Mouse (Mus musculus): ENCODE measurements around the gene Ptprs. TPM values are rescaled to one million over a fixed set of nuclear protein-coding genes. Genes with fewer than 3 reads are reported as not detected.
A peak's percentile ranks its signal among the peaks of the same experiment; 100 is the strongest.

The Ptprs gene
- polyA plus RNA-seq, 1 experiment, result 688 TPM

DNA sequence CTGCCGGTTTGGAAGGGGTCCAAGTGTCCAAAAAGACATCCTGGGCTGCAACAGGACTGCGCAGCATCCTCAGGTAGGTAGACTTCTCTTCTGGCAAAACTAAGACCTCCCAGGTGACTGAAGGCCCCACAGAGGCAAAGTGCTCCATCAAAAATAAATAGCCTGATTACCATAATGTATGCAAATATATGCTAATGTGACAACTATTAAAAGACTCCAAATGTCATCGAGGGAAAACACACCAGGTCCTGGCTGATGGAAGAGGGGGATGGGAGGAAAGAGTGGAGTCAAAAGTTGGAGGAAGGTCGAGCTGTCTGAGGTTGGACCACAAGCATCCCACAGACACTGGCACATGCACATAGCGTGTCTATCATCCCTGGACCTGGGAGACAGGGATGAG is 22.9 kb upstream of the Ptprs start:
- TF ChIP-seq CTCF (IDR thresholded peaks at IDR 0.05; ENCODE audit: extremely low read depth, insufficient read depth, low read length) (no peak), POLR2A (IDR thresholded peaks at IDR 0.05; ENCODE audit: extremely low read depth, insufficient read depth, low read length) (no peak)
- Histone ChIP-seq H3K4me3 (ENCODE audit: insufficient read depth, low read length) (no peak overlapping the region), H3K4me1 (ENCODE audit: control insufficient read depth, insufficient read depth, low read length) (peaks cover 6% of the 10 kb centered on the region; the same call in 1 of the 2 replicates), H3K27ac (ENCODE audit: insufficient read depth, low read length) (no peak overlapping the region)

DNA sequence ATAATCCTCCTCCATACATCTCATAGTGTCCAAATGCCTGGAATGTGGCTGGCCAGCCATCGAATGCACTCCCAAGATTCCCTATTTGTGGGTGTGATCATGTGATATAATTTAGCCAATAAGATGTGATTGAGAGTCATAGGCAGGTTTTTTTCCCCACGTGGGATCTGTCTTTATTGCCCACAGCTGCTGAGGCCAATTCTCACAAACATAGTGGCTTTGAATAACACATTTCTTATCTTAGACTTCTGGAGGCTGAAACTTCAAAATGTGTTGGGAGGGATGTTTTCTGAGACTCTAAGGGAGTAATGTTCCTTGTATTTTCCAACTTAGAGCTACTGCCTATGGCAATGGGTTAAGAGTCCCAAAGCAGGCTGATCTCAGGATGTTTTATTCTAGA is 18.2 kb upstream of the Ptprs start:
- no peak for TF ChIP-seq CTCF (IDR thresholded peaks at IDR 0.05; ENCODE audit: extremely low read depth, insufficient read depth, low read length)
- Histone ChIP-seq H3K27ac (ENCODE audit: insufficient read depth, low read length) (peak overlapping the region; percentile 9; the same call in 1 of the 2 replicates), H3K4me3 (ENCODE audit: insufficient read depth, low read length) (no peak overlapping the region), H3K4me1 (ENCODE audit: control insufficient read depth, insufficient read depth, low read length) (peaks cover 7% of the 10 kb centered on the region; the same call in 1 of the 2 replicates)

DNA sequence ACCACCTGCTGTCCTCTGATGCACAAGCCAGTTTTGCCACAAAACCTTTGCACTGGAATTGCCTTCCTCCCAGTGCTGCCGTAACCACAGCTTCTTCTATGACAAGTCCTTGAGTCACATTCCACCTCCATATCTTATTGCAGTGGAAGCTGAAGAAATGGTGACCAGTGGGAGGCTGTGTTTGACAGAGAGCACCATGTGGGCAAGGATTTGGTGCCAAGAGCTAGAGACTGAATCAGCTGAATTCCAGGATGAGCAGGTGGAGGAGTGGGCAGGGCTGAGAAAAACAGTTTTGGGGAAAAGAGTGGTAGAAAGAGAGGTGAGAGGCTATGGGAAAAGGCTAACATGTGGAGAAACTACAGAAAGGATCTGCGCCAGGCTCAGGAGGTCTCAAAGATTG is 17.6 kb upstream of the Ptprs start:
- Histone ChIP-seq H3K27ac (ENCODE audit: insufficient read depth, low read length) (peak overlapping the region; percentile 9; the same call in 1 of the 2 replicates), H3K4me3 (ENCODE audit: insufficient read depth, low read length) (no peak overlapping the region), H3K4me1 (ENCODE audit: control insufficient read depth, insufficient read depth, low read length) (peaks cover 7% of the 10 kb centered on the region; the same call in 1 of the 2 replicates)
- TF ChIP-seq POLR2A (IDR thresholded peaks at IDR 0.05; ENCODE audit: extremely low read depth, insufficient read depth, low read length) (no peak), CTCF (IDR thresholded peaks at IDR 0.05; ENCODE audit: extremely low read depth, insufficient read depth, low read length) (no peak)

DNA sequence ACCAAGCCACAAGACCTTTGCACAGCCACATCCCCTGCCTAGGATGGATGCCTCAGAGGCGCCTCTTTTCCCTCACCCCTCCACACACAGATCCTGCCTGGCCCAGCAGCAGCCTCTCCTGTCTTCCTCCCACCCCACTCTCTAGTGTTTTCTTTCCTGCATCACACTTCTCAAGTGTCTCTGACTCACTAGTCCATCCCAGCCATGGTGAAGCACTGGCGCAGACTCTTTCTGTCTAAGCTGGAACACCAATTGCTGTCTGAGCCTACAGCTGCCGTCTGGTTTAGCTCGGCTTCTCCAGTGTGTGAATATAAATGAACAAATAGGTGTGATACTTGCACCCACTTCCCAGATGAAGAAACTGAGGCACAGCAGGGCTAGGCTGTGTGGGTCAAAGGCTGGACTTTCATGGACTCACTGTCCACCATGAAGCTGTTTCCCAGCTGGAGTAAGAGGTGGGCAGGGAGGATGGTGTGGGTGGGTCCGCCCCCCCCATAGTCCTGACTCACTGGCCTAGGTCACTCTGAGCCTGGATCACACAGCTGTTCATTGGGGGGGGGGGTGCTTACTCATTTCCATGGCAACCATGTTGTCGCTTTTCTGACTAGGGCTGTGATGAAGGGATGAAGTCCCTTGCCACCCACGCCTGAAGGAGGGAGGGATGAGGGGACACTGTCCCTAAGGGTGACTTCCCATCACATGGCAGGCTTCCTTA is 14.3 kb upstream of the Ptprs start:
- no peak overlapping the region for H3K4me3 ChIP-seq (ENCODE audit: insufficient read depth, low read length)
- TF ChIP-seq POLR2A (IDR thresholded peaks at IDR 0.05; ENCODE audit: extremely low read depth, insufficient read depth, low read length) (no peak), CTCF (IDR thresholded peaks at IDR 0.05; ENCODE audit: extremely low read depth, insufficient read depth, low read length) (no peak)
- peaks cover 9% of the 10 kb centered on the region for H3K4me1 ChIP-seq (ENCODE audit: control insufficient read depth, insufficient read depth, low read length)
- H3K27ac ChIP-seq (ENCODE audit: insufficient read depth, low read length), result no peak overlapping the region

DNA sequence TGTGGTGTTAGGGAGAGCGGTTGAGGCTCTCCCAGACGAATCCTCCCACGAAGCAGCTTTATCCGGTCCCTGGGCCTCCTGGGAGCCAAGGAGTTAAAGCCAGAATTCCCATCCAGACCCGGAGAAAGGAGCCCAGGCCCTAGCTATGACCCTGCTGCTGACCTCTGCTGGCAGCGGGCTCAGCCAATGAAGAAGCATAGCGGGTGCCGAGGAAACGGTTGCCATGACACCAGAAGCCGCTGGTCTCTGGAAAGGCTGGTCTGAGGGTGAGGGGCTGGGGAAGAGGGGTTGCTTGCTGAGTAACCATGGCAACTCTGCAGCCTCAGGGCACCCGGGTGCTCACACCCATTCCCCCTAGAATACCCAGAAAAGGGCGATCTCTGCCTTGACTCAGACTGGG is 11.7 kb upstream of the Ptprs start:
- TF ChIP-seq POLR2A (IDR thresholded peaks at IDR 0.05; ENCODE audit: extremely low read depth, insufficient read depth, low read length), result no peak
- TF ChIP-seq CTCF (IDR thresholded peaks at IDR 0.05; ENCODE audit: extremely low read depth, insufficient read depth, low read length), result no peak
- Histone ChIP-seq H3K27ac (ENCODE audit: insufficient read depth, low read length) (no peak overlapping the region), H3K4me1 (ENCODE audit: control insufficient read depth, insufficient read depth, low read length) (peaks cover 6% of the 10 kb centered on the region), H3K4me3 (ENCODE audit: insufficient read depth, low read length) (no peak overlapping the region)

DNA sequence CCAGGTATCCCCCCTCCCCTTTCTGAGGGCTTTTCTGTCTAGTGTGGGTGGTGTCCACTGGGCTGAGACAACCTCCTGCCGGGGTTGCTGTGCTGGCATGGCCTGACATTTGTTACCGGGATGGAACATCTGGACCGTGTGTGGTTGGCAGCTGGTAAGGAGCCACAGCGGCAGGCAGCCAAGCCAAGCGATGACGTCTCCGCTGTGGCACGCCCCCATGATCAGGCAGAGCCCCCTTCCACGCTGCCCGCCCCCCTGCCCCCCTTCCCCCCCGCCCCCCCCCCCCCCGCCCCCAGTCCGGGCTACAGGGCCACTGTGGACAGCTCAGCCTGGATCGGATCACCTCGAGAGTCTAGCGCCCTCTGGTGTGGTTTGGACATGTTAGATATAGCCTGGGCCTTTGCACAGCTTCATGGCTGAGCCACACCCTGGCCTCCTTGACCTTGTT is 11.2 kb upstream of the Ptprs start:
- TF ChIP-seq POLR2A (IDR thresholded peaks at IDR 0.05; ENCODE audit: extremely low read depth, insufficient read depth, low read length) (no peak), CTCF (IDR thresholded peaks at IDR 0.05; ENCODE audit: extremely low read depth, insufficient read depth, low read length) (peak; percentile 43; the same call in 1 of the 2 replicates)
- Histone ChIP-seq H3K27ac (ENCODE audit: insufficient read depth, low read length) (no peak overlapping the region), H3K4me1 (ENCODE audit: control insufficient read depth, insufficient read depth, low read length) (peaks cover 6% of the 10 kb centered on the region)

DNA sequence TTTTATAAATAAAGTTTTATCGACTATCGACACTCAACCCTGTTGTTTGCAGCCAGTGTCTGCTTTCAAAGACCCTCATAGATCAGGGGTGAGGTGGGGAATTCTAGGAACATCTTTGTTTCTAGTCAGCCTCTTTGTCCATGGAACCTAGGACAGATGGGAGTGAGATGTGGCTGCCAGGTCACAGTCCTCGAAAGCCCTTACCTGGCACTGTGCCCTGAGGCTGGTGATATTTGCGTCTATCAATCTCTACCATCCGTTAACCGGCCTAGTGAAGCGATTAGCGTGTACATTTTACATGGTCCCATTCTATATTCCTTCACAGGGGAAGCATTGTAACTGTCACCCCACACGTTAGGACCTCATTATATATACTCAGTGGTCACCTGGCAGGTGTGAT is 9.6 kb upstream of the Ptprs start:
- Histone ChIP-seq H3K4me1 (ENCODE audit: control insufficient read depth, insufficient read depth, low read length) (peaks cover 4% of the 10 kb centered on the region; the same call in 1 of the 2 replicates), H3K4me3 (ENCODE audit: insufficient read depth, low read length) (no peak overlapping the region), H3K27ac (ENCODE audit: insufficient read depth, low read length) (no peak overlapping the region)
- TF ChIP-seq POLR2A (IDR thresholded peaks at IDR 0.05; ENCODE audit: extremely low read depth, insufficient read depth, low read length) (no peak), CTCF (IDR thresholded peaks at IDR 0.05; ENCODE audit: extremely low read depth, insufficient read depth, low read length) (no peak)

More for the DNA sequence above, 11.2 kb upstream of the Ptprs start:
- no peak overlapping the region for H3K4me3 ChIP-seq (ENCODE audit: insufficient read depth, low read length)

DNA sequence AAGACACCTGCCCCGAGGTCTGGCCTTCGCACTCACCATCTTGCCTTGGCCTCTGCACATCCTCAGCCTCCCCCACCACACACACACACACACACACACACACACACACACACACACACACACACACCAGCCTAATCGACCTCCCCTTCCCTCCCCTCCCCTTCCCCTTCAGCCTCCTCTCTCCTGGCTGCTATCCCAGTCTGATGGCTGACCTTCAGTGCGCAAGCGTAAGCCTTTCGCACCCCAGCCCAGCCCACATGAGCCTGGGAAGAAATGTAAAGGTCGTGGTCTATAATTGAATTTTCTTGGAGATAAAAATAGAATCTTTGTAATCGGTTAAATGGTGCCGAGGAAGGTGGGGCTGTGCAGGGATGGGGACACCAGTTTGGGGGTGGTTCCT is 8.8 kb upstream of the Ptprs start:
- Histone ChIP-seq H3K4me3 (ENCODE audit: insufficient read depth, low read length) (no peak overlapping the region), H3K4me1 (ENCODE audit: control insufficient read depth, insufficient read depth, low read length) (peaks cover 4% of the 10 kb centered on the region; the same call in 1 of the 2 replicates), H3K27ac (ENCODE audit: insufficient read depth, low read length) (no peak overlapping the region)
- TF ChIP-seq CTCF (IDR thresholded peaks at IDR 0.05; ENCODE audit: extremely low read depth, insufficient read depth, low read length), result no peak
- TF ChIP-seq POLR2A (IDR thresholded peaks at IDR 0.05; ENCODE audit: extremely low read depth, insufficient read depth, low read length), result no peak

DNA sequence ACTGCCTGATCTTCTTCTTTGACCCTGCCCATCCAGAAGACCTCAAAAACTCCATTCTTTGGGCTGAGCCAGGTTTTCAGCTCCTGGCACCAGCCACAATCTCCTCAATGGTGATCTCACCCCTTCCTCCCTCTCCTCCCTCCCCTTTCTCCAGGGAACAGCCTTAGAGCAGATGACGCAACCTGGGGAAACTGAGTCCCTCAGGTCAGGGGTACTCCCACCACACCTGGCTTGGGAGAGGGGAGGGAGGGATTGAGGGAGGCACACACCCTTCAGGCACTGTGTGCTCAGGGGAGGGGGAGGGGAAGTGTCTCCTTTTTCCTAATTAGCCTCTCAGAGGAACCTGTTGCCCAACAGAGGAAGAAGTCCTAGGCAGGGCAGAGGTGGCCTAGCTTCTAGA is 6.4 kb upstream of the Ptprs start:
- no peak overlapping the region for H3K27ac ChIP-seq (ENCODE audit: insufficient read depth, low read length)
- H3K4me3 ChIP-seq (ENCODE audit: insufficient read depth, low read length), result no peak overlapping the region
- peaks cover under 1% of the 10 kb centered on the region; the same call in 1 of the 2 replicates for H3K4me1 ChIP-seq (ENCODE audit: control insufficient read depth, insufficient read depth, low read length)
- TF ChIP-seq CTCF (IDR thresholded peaks at IDR 0.05; ENCODE audit: extremely low read depth, insufficient read depth, low read length) (no peak), POLR2A (IDR thresholded peaks at IDR 0.05; ENCODE audit: extremely low read depth, insufficient read depth, low read length) (no peak)

DNA sequence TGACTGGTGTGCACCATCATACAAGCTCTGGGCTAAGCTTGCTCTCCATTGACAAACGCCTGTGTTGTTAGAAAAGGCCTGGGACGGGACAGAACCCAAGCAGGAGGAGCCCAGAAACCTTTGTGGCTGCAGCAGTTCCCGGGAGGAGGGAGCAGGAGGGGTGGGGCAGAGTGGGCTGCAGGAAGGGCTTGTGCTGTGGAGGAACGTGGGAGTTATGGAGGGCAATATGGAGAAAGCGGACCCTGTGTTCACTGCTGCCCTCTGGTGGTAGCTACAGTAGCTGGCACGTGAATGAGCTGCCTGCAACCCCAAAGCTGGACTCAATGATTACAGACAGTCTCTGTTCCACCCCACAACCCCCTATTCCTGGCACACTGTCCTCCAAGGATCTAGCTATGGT is 3.1 kb upstream of the Ptprs start:
- peak; percentile 84 for TF ChIP-seq CTCF (IDR thresholded peaks at IDR 0.05; ENCODE audit: extremely low read depth, insufficient read depth, low read length)
- TF ChIP-seq POLR2A (IDR thresholded peaks at IDR 0.05; ENCODE audit: extremely low read depth, insufficient read depth, low read length), result no peak

More for the DNA sequence above, 3.1 kb upstream of the Ptprs start:
- no peak overlapping the region for H3K4me3 ChIP-seq (ENCODE audit: insufficient read depth, low read length)
- H3K27ac ChIP-seq (ENCODE audit: insufficient read depth, low read length), result no peak overlapping the region
- no peaks in the 10 kb centered on the region for H3K4me1 ChIP-seq (ENCODE audit: control insufficient read depth, insufficient read depth, low read length)

Measured in cortical plate, adult 2 months (tissue).